Mouse (Mus musculus) intestine, postnatal 0 days (tissue): Measurements from ENCODE around the gene Krt33b. TPM values are rescaled to one million over a fixed set of nuclear protein-coding genes. Genes with fewer than 3 reads are reported as not detected.

Source experiments
- ATAC-seq: fragments of 200-750 bp; cut with Nextera tagmentation; 2 replicates; pipeline ENCODE4 v1.8.0; 2017; ENCODE audit warnings: mild to moderate bottlenecking, moderate TSS enrichment, moderate library complexity
- H3K27ac ChIP-seq: fragments of 300-500 bp; sonication (generic); 2 replicates; pipeline ENCODE4 v1.5.1; 2014; ENCODE audit warnings: mild to moderate bottlenecking, low read depth, low read length, moderate library complexity
- H3K27me3 ChIP-seq: fragments of 300-500 bp; sonication (generic); replicated peaks from 2 replicates; pipeline ENCODE4 v1.6.1; 2014; ENCODE audit warnings: low read length, mixed read lengths; ENCODE audit not compliant: control insufficient read depth, insufficient read depth
- H3K36me3 ChIP-seq: fragments of 300-500 bp; sonication (generic); 2 replicates; pipeline ENCODE4 v1.6.1; 2014; ENCODE audit warnings: mild to moderate bottlenecking, moderate library complexity; ENCODE audit not compliant: control insufficient read depth, insufficient read depth
- H3K4me1 ChIP-seq: fragments of 300-500 bp; sonication (generic); replicated peaks from 2 replicates; pipeline ENCODE4 v1.6.1; 2014; ENCODE audit warnings: antibody characterized with exemption, low read length, mixed read lengths; ENCODE audit not compliant: control insufficient read depth, insufficient read depth
- H3K4me2 ChIP-seq: fragments of 300-500 bp; sonication (generic); replicated peaks from 2 replicates; pipeline ENCODE4 v1.6.1; 2014; ENCODE audit warnings: low read depth, mild to moderate bottlenecking, moderate library complexity
- H3K4me3 ChIP-seq: fragments of 300-500 bp; sonication (generic); 2 replicates; pipeline ENCODE4 v1.5.1; 2014; ENCODE audit warnings: low read depth, low read length
- H3K9ac ChIP-seq: fragments of 300-500 bp; sonication (generic); 2 replicates; pipeline ENCODE4 v1.6.1; 2014; ENCODE audit warnings: mild to moderate bottlenecking, low read depth, low read length
- H3K9me3 ChIP-seq: fragments of 300-500 bp; sonication (generic); 2 replicates; pipeline ENCODE4 v1.6.1; 2016; ENCODE audit warnings: mixed run types; ENCODE audit not compliant: control insufficient read depth
- CTCF ChIP-seq: sonication (generic); IDR thresholded peaks from 2 replicates; pipeline ENCODE4 v1.5.1; 2016; ENCODE audit warnings: low read depth, mild to moderate bottlenecking, control low read depth, antibody characterized with exemption, moderate library complexity
- WGBS: fragments of 180-500 bp; shearing (Covaris S2); extraction: QIAGEN DNeasy Blood & Tissue Kit; methylation state at CpG from one replicate; pipeline ENCODE4 v1.1.7; 2014; 5-methylcytosine and 5-hydroxymethylcytosine counted together
- polyA plus RNA-seq: library from polyadenylated mRNA; unstranded; fragments of >200 nt; fragmentation: Nextera tagmentation; extraction: Ambion mirVana; gene quantifications from 2 replicates; pipeline ENCODE4 v1.2.1, GENCODE M21; 2015

Krt33b gene
- polyA plus RNA-seq, 1 experiment from 2014 or later: not detected

- WGBS: 83% methylated on average over 1 of the region's 1 CpGs
- no peak for TF ChIP-seq CTCF
Observed at GRCm38 (mm10) chr11:100019466-100019865, 10.2 kb downstream of the Krt33b start.

GRCm38 (mm10) chr11:100016112-100016511 lies 13.6 kb downstream of the Krt33b start, which contains the start of gene Krt33a:
TSS of gene Krt33a (minus strand) at chr11:100016212.
- 62% methylated on average over 4 of the region's 4 CpGs for WGBS
- ATAC-seq: no peak

More at GRCm38 (mm10) chr11:100019466-100019865, 10.2 kb downstream of the Krt33b start:
- Histone ChIP-seq H3K9ac (no peak overlapping the region), H3K4me3 (no peak overlapping the region), H3K4me2 (no peak overlapping the region), H3K9me3 (no peaks in the 10 kb centered on the region), H3K27me3 (no peaks in the 10 kb centered on the region), H3K27ac (no peak overlapping the region), H3K4me1 (no peaks in the 10 kb centered on the region), H3K36me3 (no peaks in the 10 kb centered on the region)
- ATAC-seq: no peak

GRCm38 (mm10) chr11:100013691-100014171 lies 15.9 kb downstream of the Krt33b start:
- H3K9me3 ChIP-seq: no peaks in the 10 kb centered on the region
- no peaks in the 10 kb centered on the region for H3K4me1 ChIP-seq
- no peaks in the 10 kb centered on the region for H3K27me3 ChIP-seq
- H3K4me2 ChIP-seq: no peak overlapping the region
- H3K4me3 ChIP-seq: no peak overlapping the region
- no peak overlapping the region for H3K9ac ChIP-seq
- no peak overlapping the region for H3K27ac ChIP-seq
- no peak for ATAC-seq
- 45% methylated on average over 4 of the region's 4 CpGs for WGBS
- H3K36me3 ChIP-seq: no peaks in the 10 kb centered on the region
- TF ChIP-seq CTCF: no peak

More at GRCm38 (mm10) chr11:100016112-100016511, 13.6 kb downstream of the Krt33b start, which contains the start of gene Krt33a:
- no peaks in the 10 kb centered on the region for H3K27me3 ChIP-seq
- no peak within 1 kb of the TSS for H3K27ac ChIP-seq
- TF ChIP-seq CTCF: no peak
- no peaks in the 10 kb centered on the region for H3K36me3 ChIP-seq
- no peaks in the 10 kb centered on the region for H3K9me3 ChIP-seq
- no peak within 1 kb of the TSS for H3K4me2 ChIP-seq
- no peak within 1 kb of the TSS for H3K9ac ChIP-seq
- no peaks in the 10 kb centered on the region for H3K4me1 ChIP-seq
- no peak within 1 kb of the TSS for H3K4me3 ChIP-seq

- Histone ChIP-seq H3K4me1 (no peaks in the 10 kb centered on the region), H3K27ac (no peak overlapping the region), H3K4me2 (no peak overlapping the region), H3K27me3 (no peaks in the 10 kb centered on the region), H3K9me3 (no peaks in the 10 kb centered on the region), H3K9ac (no peak overlapping the region), H3K4me3 (no peak overlapping the region), H3K36me3 (no peaks in the 10 kb centered on the region)
- no peak for TF ChIP-seq CTCF
- WGBS: 73% methylated on average over 5 of the region's 5 CpGs
- no peak for ATAC-seq
Observed at GRCm38 (mm10) chr11:100010682-100011081, 19.0 kb downstream of the Krt33b start.

GRCm38 (mm10) chr11:100008336-100008735 lies 21.3 kb downstream of the Krt33b start:
- Histone ChIP-seq H3K27ac (no peak overlapping the region), H3K9ac (no peak overlapping the region), H3K27me3 (no peaks in the 10 kb centered on the region), H3K9me3 (no peaks in the 10 kb centered on the region), H3K4me2 (no peak overlapping the region), H3K4me1 (no peaks in the 10 kb centered on the region), H3K36me3 (no peaks in the 10 kb centered on the region), H3K4me3 (no peak overlapping the region)
- 87% methylated on average over 5 of the region's 5 CpGs for WGBS
- no peak for TF ChIP-seq CTCF
- no peak for ATAC-seq

- TF ChIP-seq CTCF: peak; percentile 56
- Histone ChIP-seq H3K27ac (no peak overlapping the region), H3K27me3 (no peaks in the 10 kb centered on the region), H3K9me3 (no peaks in the 10 kb centered on the region), H3K9ac (no peak overlapping the region), H3K4me1 (no peaks in the 10 kb centered on the region), H3K4me2 (no peak overlapping the region), H3K36me3 (no peaks in the 10 kb centered on the region), H3K4me3 (no peak overlapping the region)
- WGBS: 52% methylated on average over 3 of the region's 3 CpGs
- no peak for ATAC-seq
Observed at GRCm38 (mm10) chr11:100006624-100007023, 23.0 kb downstream of the Krt33b start.

GRCm38 (mm10) chr11:100005905-100006304 lies 23.8 kb downstream of the Krt33b start:
- Histone ChIP-seq H3K4me2 (no peak overlapping the region), H3K9ac (no peak overlapping the region), H3K27ac (no peak overlapping the region), H3K36me3 (no peaks in the 10 kb centered on the region), H3K9me3 (no peaks in the 10 kb centered on the region), H3K27me3 (no peaks in the 10 kb centered on the region), H3K4me3 (no peak overlapping the region), H3K4me1 (no peaks in the 10 kb centered on the region)
- no peak for ATAC-seq
- no peak for TF ChIP-seq CTCF
- 73% methylated on average over 8 of the region's 8 CpGs for WGBS
